Mouse (Mus musculus) kidney, embryonic 16.5 days (tissue): Measurements from ENCODE around the gene Adgrg3. TPM values are rescaled to one million over a fixed set of nuclear protein-coding genes. Genes with fewer than 3 reads are reported as not detected.

ENCODE experiments used
- ATAC-seq: fragments of 200-750 bp; cut with Nextera tagmentation; 2 replicates; pipeline ENCODE4 v1.8.0; 2017; ENCODE audit warnings: moderate TSS enrichment; ENCODE audit not compliant: low FRiP score, low TSS enrichment
- H3K27ac ChIP-seq: fragments of 300-500 bp; sonication (generic); 2 replicates; pipeline ENCODE4 v1.5.1; 2014; ENCODE audit warnings: low read length
- H3K27me3 ChIP-seq: fragments of 300-500 bp; sonication (generic); 2 replicates; pipeline ENCODE4 v1.6.1; 2014; ENCODE audit warnings: low read length, control low read depth, mixed read lengths; ENCODE audit not compliant: insufficient read depth
- H3K36me3 ChIP-seq: fragments of 300-500 bp; sonication (generic); 2 replicates; pipeline ENCODE4 v1.6.1; 2014; ENCODE audit warnings: low read length, control low read depth, mixed read lengths; ENCODE audit not compliant: insufficient read depth
- H3K4me1 ChIP-seq: fragments of 300-500 bp; sonication (generic); 2 replicates; pipeline ENCODE4 v1.6.1; 2014; ENCODE audit warnings: low read length, control low read depth, mixed read lengths; ENCODE audit not compliant: insufficient read depth
- H3K4me2 ChIP-seq: fragments of 300-500 bp; sonication (generic); replicated peaks from 2 replicates; pipeline ENCODE4 v1.6.1; 2014; ENCODE audit warnings: low read depth, low read length
- H3K4me3 ChIP-seq: fragments of 300-500 bp; sonication (generic); 2 replicates; pipeline ENCODE4 v1.5.1; 2014; ENCODE audit warnings: mild to moderate bottlenecking, low read length
- H3K9ac ChIP-seq: fragments of 300-500 bp; sonication (generic); replicated peaks from 2 replicates; pipeline ENCODE4 v1.6.1; 2014; ENCODE audit warnings: low read length
- H3K9me3 ChIP-seq: fragments of 300-500 bp; sonication (generic); 2 replicates; pipeline ENCODE4 v1.6.1; 2016; ENCODE audit warnings: low read length, control low read depth
- WGBS: fragments of 180-500 bp; shearing (Covaris S2); extraction: QIAGEN DNeasy Blood & Tissue Kit; methylation state at CpG from one replicate; pipeline ENCODE4 v1.1.7; 2014; 5-methylcytosine and 5-hydroxymethylcytosine counted together
- polyA plus RNA-seq: library from polyadenylated mRNA; unstranded; fragments of >200 nt; fragmentation: Nextera tagmentation; extraction: Ambion mirVana; gene quantifications from 2 replicates; pipeline ENCODE4 v1.2.1, GENCODE M21; 2015

Gene Adgrg3
- polyA plus RNA-seq, 1 experiment from 2014 or later: 5.1 TPM

- no peaks in the 10 kb centered on the region for H3K27me3 ChIP-seq
- 83% methylated on average over 4 of the region's 4 CpGs for WGBS
- peaks cover 51% of the 10 kb centered on the region for H3K4me1 ChIP-seq
- H3K4me2 ChIP-seq: no peak overlapping the region
- no peak overlapping the region for H3K9ac ChIP-seq
- H3K4me3 ChIP-seq: no peak overlapping the region
- H3K27ac ChIP-seq: peak overlapping the region; percentile 22; the same call in 1 of the 2 replicates
- H3K9me3 ChIP-seq: no peaks in the 10 kb centered on the region
- H3K36me3 ChIP-seq: no peaks in the 10 kb centered on the region
- ATAC-seq: no peak
Observed at GRCm38 (mm10) chr8:94992010-94992409, 25.5 kb upstream of the Adgrg3 start.

- H3K36me3 ChIP-seq: no peaks in the 10 kb centered on the region
- no peaks in the 10 kb centered on the region for H3K9me3 ChIP-seq
- 0 out of 2 replicates have a peak, but pooled peaks have one; percentile 21 for ATAC-seq
- WGBS: 63% methylated on average over 5 of the region's 5 CpGs
- no peak overlapping the region for H3K4me3 ChIP-seq
- H3K4me2 ChIP-seq: no peak overlapping the region
- H3K27ac ChIP-seq: peak overlapping the region; percentile 22
- 0 out of 2 replicates have a peak overlapping the region, but pooled peaks have one; percentile 5 for H3K9ac ChIP-seq
- H3K4me1 ChIP-seq: peaks cover 56% of the 10 kb centered on the region
- no peaks in the 10 kb centered on the region for H3K27me3 ChIP-seq
Observed at GRCm38 (mm10) chr8:94992534-94992933, 25.0 kb upstream of the Adgrg3 start.

GRCm38 (mm10) chr8:94992996-94993724, 24.3 kb upstream of the Adgrg3 start:
- Histone ChIP-seq H3K9ac (0 out of 2 replicates have a peak overlapping the region, but pooled peaks have one; percentile 5), H3K36me3 (no peaks in the 10 kb centered on the region), H3K4me1 (peaks cover 61% of the 10 kb centered on the region), H3K4me3 (no peak overlapping the region), H3K4me2 (no peak overlapping the region), H3K27ac (peak overlapping the region; percentile 22), H3K27me3 (no peaks in the 10 kb centered on the region), H3K9me3 (no peaks in the 10 kb centered on the region)
- no peak for ATAC-seq
- 78% methylated on average over 9 of the region's 9 CpGs for WGBS

GRCm38 (mm10) chr8:94994006-94994405, 23.5 kb upstream of the Adgrg3 start:
- Histone ChIP-seq H3K36me3 (no peaks in the 10 kb centered on the region), H3K4me1 (peaks cover 61% of the 10 kb centered on the region), H3K9ac (peak overlapping the region; percentile 19; the same call in 1 of the 2 replicates), H3K4me2 (0 out of 2 replicates have a peak overlapping the region, but pooled peaks have one; percentile 3), H3K27ac (0 out of 2 replicates have a peak overlapping the region, but pooled peaks have one; percentile 8), H3K27me3 (no peaks in the 10 kb centered on the region), H3K9me3 (no peaks in the 10 kb centered on the region), H3K4me3 (no peak overlapping the region)
- 2% methylated on average over 14 of the region's 14 CpGs for WGBS
- peak; percentile 82 for ATAC-seq

GRCm38 (mm10) chr8:94994510-94994909, 23.0 kb upstream of the Adgrg3 start:
- H3K4me2 ChIP-seq: no peak overlapping the region
- no peaks in the 10 kb centered on the region for H3K27me3 ChIP-seq
- no peaks in the 10 kb centered on the region for H3K9me3 ChIP-seq
- no peaks in the 10 kb centered on the region for H3K36me3 ChIP-seq
- no peak overlapping the region for H3K4me3 ChIP-seq
- peaks cover 62% of the 10 kb centered on the region for H3K4me1 ChIP-seq
- 37% methylated on average over 1 of the region's 1 CpGs for WGBS
- H3K27ac ChIP-seq: no peak overlapping the region
- H3K9ac ChIP-seq: 0 out of 2 replicates have a peak overlapping the region, but pooled peaks have one; percentile 19
- ATAC-seq: no peak

GRCm38 (mm10) chr8:94995336-94995893, 22.1 kb upstream of the Adgrg3 start:
- ATAC-seq: no peak
- Histone ChIP-seq H3K27me3 (no peaks in the 10 kb centered on the region), H3K9me3 (no peaks in the 10 kb centered on the region), H3K4me3 (no peak overlapping the region), H3K27ac (no peak overlapping the region), H3K4me1 (peaks cover 68% of the 10 kb centered on the region), H3K4me2 (no peak overlapping the region), H3K9ac (no peak overlapping the region), H3K36me3 (no peaks in the 10 kb centered on the region)
- WGBS: 82% methylated on average over 5 of the region's 5 CpGs

- no peak for ATAC-seq
- 76% methylated on average over 12 of the region's 12 CpGs for WGBS
- Histone ChIP-seq H3K4me2 (no peak overlapping the region), H3K36me3 (no peaks in the 10 kb centered on the region), H3K4me1 (peaks cover 70% of the 10 kb centered on the region), H3K9me3 (no peaks in the 10 kb centered on the region), H3K9ac (no peak overlapping the region), H3K4me3 (no peak overlapping the region), H3K27me3 (no peaks in the 10 kb centered on the region), H3K27ac (no peak overlapping the region)
Observed at GRCm38 (mm10) chr8:94996037-94996436, 21.5 kb upstream of the Adgrg3 start.

- Histone ChIP-seq H3K4me2 (no peak overlapping the region), H3K27ac (no peak overlapping the region), H3K27me3 (no peaks in the 10 kb centered on the region), H3K9me3 (no peaks in the 10 kb centered on the region), H3K4me1 (peaks cover 72% of the 10 kb centered on the region), H3K36me3 (no peaks in the 10 kb centered on the region), H3K4me3 (no peak overlapping the region), H3K9ac (0 out of 2 replicates have a peak overlapping the region, but pooled peaks have one; percentile 9)
- ATAC-seq: no peak
- WGBS: 61% methylated on average over 6 of the region's 6 CpGs
Observed at GRCm38 (mm10) chr8:94996899-94997856, 20.3 kb upstream of the Adgrg3 start.

- no peak overlapping the region for H3K4me3 ChIP-seq
- H3K4me2 ChIP-seq: no peak overlapping the region
- 78% methylated on average over 6 of the region's 6 CpGs for WGBS
- no peak overlapping the region; the same call in 1 of the 2 replicates for H3K27ac ChIP-seq
- no peaks in the 10 kb centered on the region for H3K36me3 ChIP-seq
- H3K27me3 ChIP-seq: no peaks in the 10 kb centered on the region
- peaks cover 67% of the 10 kb centered on the region for H3K4me1 ChIP-seq
- ATAC-seq: no peak
- no peaks in the 10 kb centered on the region for H3K9me3 ChIP-seq
- H3K9ac ChIP-seq: 0 out of 2 replicates have a peak overlapping the region, but pooled peaks have one; percentile 9
Observed at GRCm38 (mm10) chr8:94997857-94998243, 19.6 kb upstream of the Adgrg3 start.
